Mouse (Mus musculus): ENCODE results near the gene Tab1. TPM values are rescaled to one million over a fixed set of nuclear protein-coding genes. Genes with fewer than 3 reads are reported as not detected.
A peak's percentile ranks its signal among the peaks of the same experiment; 100 is the strongest.

The Tab1 gene
- polyA plus RNA-seq, 1 experiment from 2014 or later = 43.8 TPM

- Histone ChIP-seq H3K4me1 (replicated peaks; ENCODE audit: control insufficient read depth, insufficient read depth, low read length) (peaks cover 28% of the 10 kb centered on the region), H3K4me2 (ENCODE audit: low read length) (peak overlapping the region; percentile 72), H3K4me3 (replicated peaks; ENCODE audit: low read length) (peak overlapping the region; percentile 58), H3K9me3 (ENCODE audit: control insufficient read depth, low read length) (no peaks in the 10 kb centered on the region), H3K36me3 (ENCODE audit: control insufficient read depth, insufficient read depth) (no peaks in the 10 kb centered on the region), H3K27me3 (replicated peaks; ENCODE audit: control insufficient read depth, insufficient read depth, low read length) (no peaks in the 10 kb centered on the region), H3K9ac (replicated peaks; ENCODE audit: low read depth, low read length) (peak overlapping the region; percentile 77), H3K27ac (ENCODE audit: low read length) (no peak overlapping the region)
- ATAC-seq = no peak
- WGBS = 20% methylated on average over 8 of the region's 8 CpGs
These were observed 40.3 kb upstream of the Tab1 start for GRCm38 (mm10) chr15:80092599-80092998.

DNA sequence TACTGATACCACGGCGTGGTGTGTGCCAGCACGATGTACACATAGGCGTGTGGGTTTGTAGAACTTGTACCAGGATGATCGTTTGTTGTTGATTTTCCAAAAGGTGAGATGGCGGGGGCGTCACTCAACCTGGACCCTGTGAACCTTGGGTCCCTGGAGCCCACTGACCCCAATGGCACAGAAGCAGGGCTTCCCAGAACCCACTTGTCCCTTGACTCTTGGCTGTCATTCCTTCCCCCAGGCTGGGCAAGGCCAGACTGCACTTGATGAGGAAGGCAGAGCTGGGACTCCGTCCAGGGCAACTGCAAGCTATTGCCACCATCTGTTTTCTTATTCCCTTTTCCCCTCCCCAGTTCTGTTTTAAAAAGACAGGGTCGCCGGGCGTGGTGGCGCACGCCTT, 38.7 kb upstream of the Tab1 start:
- Histone ChIP-seq H3K4me2 (ENCODE audit: low read length) (no peak overlapping the region), H3K27me3 (replicated peaks; ENCODE audit: control insufficient read depth, insufficient read depth, low read length) (no peaks in the 10 kb centered on the region), H3K36me3 (ENCODE audit: control insufficient read depth, insufficient read depth) (no peaks in the 10 kb centered on the region), H3K4me3 (replicated peaks; ENCODE audit: low read length) (no peak overlapping the region), H3K27ac (ENCODE audit: low read length) (no peak overlapping the region), H3K4me1 (replicated peaks; ENCODE audit: control insufficient read depth, insufficient read depth, low read length) (peaks cover 34% of the 10 kb centered on the region), H3K9ac (replicated peaks; ENCODE audit: low read depth, low read length) (no peak overlapping the region), H3K9me3 (ENCODE audit: control insufficient read depth, low read length) (no peaks in the 10 kb centered on the region)
- WGBS = 89% methylated on average over 13 of the region's 13 CpGs
- ATAC-seq = no peak

- WGBS = 71% methylated on average over 1 of the region's 1 CpGs
- H3K27ac ChIP-seq (ENCODE audit: low read length) = no peak overlapping the region
- no peaks in the 10 kb centered on the region for H3K9me3 ChIP-seq (ENCODE audit: control insufficient read depth, low read length)
- no peak overlapping the region for H3K4me3 ChIP-seq (replicated peaks; ENCODE audit: low read length)
- ATAC-seq = no peak
- no peaks in the 10 kb centered on the region for H3K27me3 ChIP-seq (replicated peaks; ENCODE audit: control insufficient read depth, insufficient read depth, low read length)
- H3K9ac ChIP-seq (replicated peaks; ENCODE audit: low read depth, low read length) = no peak overlapping the region
- peaks cover 39% of the 10 kb centered on the region for H3K4me1 ChIP-seq (replicated peaks; ENCODE audit: control insufficient read depth, insufficient read depth, low read length)
- no peak overlapping the region for H3K4me2 ChIP-seq (ENCODE audit: low read length)
- no peaks in the 10 kb centered on the region for H3K36me3 ChIP-seq (ENCODE audit: control insufficient read depth, insufficient read depth)
These were observed 37.3 kb upstream of the Tab1 start for GRCm38 (mm10) chr15:80095596-80095995.

GRCm38 (mm10) chr15:80096406-80096805, 36.5 kb upstream of the Tab1 start:
- Histone ChIP-seq H3K9ac (replicated peaks; ENCODE audit: low read depth, low read length) (no peak overlapping the region), H3K36me3 (ENCODE audit: control insufficient read depth, insufficient read depth) (no peaks in the 10 kb centered on the region), H3K4me1 (replicated peaks; ENCODE audit: control insufficient read depth, insufficient read depth, low read length) (peaks cover 43% of the 10 kb centered on the region), H3K4me2 (ENCODE audit: low read length) (no peak overlapping the region), H3K27ac (ENCODE audit: low read length) (no peak overlapping the region), H3K9me3 (ENCODE audit: control insufficient read depth, low read length) (no peaks in the 10 kb centered on the region), H3K4me3 (replicated peaks; ENCODE audit: low read length) (no peak overlapping the region), H3K27me3 (replicated peaks; ENCODE audit: control insufficient read depth, insufficient read depth, low read length) (no peaks in the 10 kb centered on the region)
- no peak for ATAC-seq
- WGBS = 64% methylated on average over 10 of the region's 10 CpGs

GRCm38 (mm10) chr15:80096946-80097881, 35.7 kb upstream of the Tab1 start:
- H3K4me2 ChIP-seq (ENCODE audit: low read length) = no peak overlapping the region
- no peak for ATAC-seq
- no peak overlapping the region for H3K27ac ChIP-seq (ENCODE audit: low read length)
- H3K4me3 ChIP-seq (replicated peaks; ENCODE audit: low read length) = no peak overlapping the region
- H3K36me3 ChIP-seq (ENCODE audit: control insufficient read depth, insufficient read depth) = no peaks in the 10 kb centered on the region
- peaks cover 40% of the 10 kb centered on the region for H3K4me1 ChIP-seq (replicated peaks; ENCODE audit: control insufficient read depth, insufficient read depth, low read length)
- H3K9ac ChIP-seq (replicated peaks; ENCODE audit: low read depth, low read length) = no peak overlapping the region
- WGBS = 27% methylated on average over 20 of the region's 20 CpGs
- no peaks in the 10 kb centered on the region for H3K9me3 ChIP-seq (ENCODE audit: control insufficient read depth, low read length)
- H3K27me3 ChIP-seq (replicated peaks; ENCODE audit: control insufficient read depth, insufficient read depth, low read length) = no peaks in the 10 kb centered on the region

DNA sequence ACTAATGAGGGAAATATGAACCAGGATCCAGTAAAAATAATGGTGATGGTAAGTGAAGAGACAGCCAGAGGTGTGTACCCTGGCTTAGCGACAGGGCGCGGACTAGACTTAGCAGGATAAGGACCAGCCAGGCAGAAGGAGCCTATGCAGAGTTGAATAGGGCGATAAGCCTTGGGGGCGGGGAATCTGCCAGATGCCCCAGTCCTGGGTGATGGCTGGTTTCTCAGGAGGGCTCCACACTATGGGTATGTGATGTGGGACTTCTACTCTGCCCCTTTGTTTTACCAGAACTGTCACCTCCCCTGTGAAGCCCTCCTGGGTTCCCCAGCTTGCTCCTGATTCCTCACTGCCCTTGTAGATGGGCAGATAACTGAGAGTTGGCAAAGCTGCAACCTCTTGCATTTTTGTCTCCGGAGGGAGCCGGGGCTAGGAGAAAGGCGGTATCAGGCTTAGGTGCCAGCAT, 34.9 kb upstream of the Tab1 start:
- Histone ChIP-seq H3K27ac (ENCODE audit: low read length) (no peak overlapping the region), H3K4me2 (ENCODE audit: low read length) (no peak overlapping the region), H3K9ac (replicated peaks; ENCODE audit: low read depth, low read length) (no peak overlapping the region), H3K4me3 (replicated peaks; ENCODE audit: low read length) (no peak overlapping the region), H3K4me1 (replicated peaks; ENCODE audit: control insufficient read depth, insufficient read depth, low read length) (peaks cover 32% of the 10 kb centered on the region), H3K27me3 (replicated peaks; ENCODE audit: control insufficient read depth, insufficient read depth, low read length) (no peaks in the 10 kb centered on the region), H3K9me3 (ENCODE audit: control insufficient read depth, low read length) (no peaks in the 10 kb centered on the region), H3K36me3 (ENCODE audit: control insufficient read depth, insufficient read depth) (no peaks in the 10 kb centered on the region)
- WGBS = 33% methylated on average over 8 of the region's 8 CpGs
- ATAC-seq = no peak

- Histone ChIP-seq H3K27ac (ENCODE audit: low read length) (no peak overlapping the region), H3K36me3 (ENCODE audit: control insufficient read depth, insufficient read depth) (no peaks in the 10 kb centered on the region), H3K27me3 (replicated peaks; ENCODE audit: control insufficient read depth, insufficient read depth, low read length) (no peaks in the 10 kb centered on the region), H3K9ac (replicated peaks; ENCODE audit: low read depth, low read length) (no peak overlapping the region), H3K4me1 (replicated peaks; ENCODE audit: control insufficient read depth, insufficient read depth, low read length) (peaks cover 29% of the 10 kb centered on the region), H3K9me3 (ENCODE audit: control insufficient read depth, low read length) (no peaks in the 10 kb centered on the region), H3K4me2 (ENCODE audit: low read length) (no peak overlapping the region), H3K4me3 (replicated peaks; ENCODE audit: low read length) (no peak overlapping the region)
- WGBS = 60% methylated on average over 9 of the region's 9 CpGs
- ATAC-seq = no peak
These were observed 34.1 kb upstream of the Tab1 start for GRCm38 (mm10) chr15:80098809-80099208.

- ATAC-seq = no peak
- Histone ChIP-seq H3K9ac (replicated peaks; ENCODE audit: low read depth, low read length) (no peak overlapping the region), H3K4me2 (ENCODE audit: low read length) (no peak overlapping the region), H3K27me3 (replicated peaks; ENCODE audit: control insufficient read depth, insufficient read depth, low read length) (no peaks in the 10 kb centered on the region), H3K27ac (ENCODE audit: low read length) (no peak overlapping the region), H3K36me3 (ENCODE audit: control insufficient read depth, insufficient read depth) (no peaks in the 10 kb centered on the region), H3K4me3 (replicated peaks; ENCODE audit: low read length) (no peak overlapping the region), H3K9me3 (ENCODE audit: control insufficient read depth, low read length) (no peaks in the 10 kb centered on the region), H3K4me1 (replicated peaks; ENCODE audit: control insufficient read depth, insufficient read depth, low read length) (peaks cover 29% of the 10 kb centered on the region)
- WGBS = 83% methylated on average over 3 of the region's 3 CpGs
These were observed 33.5 kb upstream of the Tab1 start for GRCm38 (mm10) chr15:80099477-80099876.

- no peak overlapping the region for H3K27ac ChIP-seq (ENCODE audit: low read length)
- peaks cover 29% of the 10 kb centered on the region for H3K4me1 ChIP-seq (replicated peaks; ENCODE audit: control insufficient read depth, insufficient read depth, low read length)
- H3K4me2 ChIP-seq (ENCODE audit: low read length) = no peak overlapping the region
- H3K9me3 ChIP-seq (ENCODE audit: control insufficient read depth, low read length) = no peaks in the 10 kb centered on the region
- no peaks in the 10 kb centered on the region for H3K27me3 ChIP-seq (replicated peaks; ENCODE audit: control insufficient read depth, insufficient read depth, low read length)
- no peaks in the 10 kb centered on the region for H3K36me3 ChIP-seq (ENCODE audit: control insufficient read depth, insufficient read depth)
- no peak overlapping the region for H3K9ac ChIP-seq (replicated peaks; ENCODE audit: low read depth, low read length)
- no peak overlapping the region for H3K4me3 ChIP-seq (replicated peaks; ENCODE audit: low read length)
- ATAC-seq = no peak
- WGBS = 77% methylated on average over 3 of the region's 3 CpGs
These were observed 32.7 kb upstream of the Tab1 start for GRCm38 (mm10) chr15:80100196-80100595.
